Mouse (Mus musculus) frontal cortex, postnatal 25 days (tissue): Measurements from ENCODE around the gene Pah.

ENCODE experiments used
- DNase-seq, 2 experiments: peaks; one replicate each; pipeline ENCODE4 v3.0.0; 2022; ENCODE audit warnings: low spot score in 2 of 2

Pah gene

GRCm38 (mm10) chr10:87521646-87522045, at the start of gene Pah:
Gene Pah (plus strand): TSS chr10:87521795.
- no peak for DNase-seq

DNA sequence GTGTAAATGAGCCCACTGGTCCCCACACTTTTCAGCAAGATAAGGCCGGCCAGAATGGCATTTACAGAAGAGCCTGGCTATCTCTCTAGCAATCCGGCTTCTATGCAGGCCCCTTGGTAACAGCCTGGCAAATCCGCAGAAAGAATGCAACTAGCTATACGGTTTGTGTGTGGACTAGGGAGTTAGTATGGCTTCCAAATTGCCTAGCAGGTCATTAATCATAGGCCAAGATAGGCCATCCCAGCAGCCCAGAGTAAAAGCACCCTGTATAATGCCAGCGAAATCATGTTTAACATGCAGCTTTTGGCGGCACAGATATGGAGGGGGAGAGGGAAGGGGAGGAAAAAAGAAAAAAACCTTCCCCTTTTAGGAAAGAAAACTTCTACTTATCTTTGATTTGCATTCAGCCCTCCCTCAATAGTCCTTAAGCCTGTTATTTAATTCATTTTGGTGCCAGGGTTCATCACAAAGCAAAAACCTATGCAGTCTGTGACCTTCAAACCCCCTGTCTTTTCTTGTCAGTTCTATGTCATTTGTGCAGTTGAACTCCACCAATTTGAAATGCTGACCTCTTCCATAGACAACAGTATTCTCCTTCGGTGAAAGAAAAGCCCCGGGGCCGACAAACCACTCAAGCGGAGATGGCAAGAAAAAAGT, 48.0 kb upstream of the Pah start:
- no peak for DNase-seq

DNA sequence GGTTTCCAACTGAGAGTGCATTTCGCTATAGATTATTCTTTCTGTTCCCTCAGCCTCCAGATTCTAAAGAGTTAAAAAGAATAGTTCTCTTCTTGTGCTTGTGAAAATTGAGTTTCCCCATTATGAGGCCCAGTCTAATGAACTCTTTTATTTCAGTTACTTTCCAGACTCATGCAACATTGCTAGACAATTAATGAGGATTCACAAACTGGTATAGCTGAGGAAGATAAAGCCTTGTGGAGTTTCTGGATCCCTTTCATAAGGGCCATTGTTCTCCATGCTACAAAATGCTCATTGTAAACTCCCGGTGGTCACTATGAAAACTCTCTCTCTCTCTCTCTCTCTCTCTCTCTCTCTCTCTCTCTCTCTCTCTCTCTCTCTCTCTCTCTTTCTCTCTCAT, 46.6 kb upstream of the Pah start:
- no peak for DNase-seq

- DNase-seq: no peak
Measured at GRCm38 (mm10) chr10:87477895-87478294, 43.7 kb upstream of the Pah start.

GRCm38 (mm10) chr10:87484831-87485720, 36.5 kb upstream of the Pah start:
- DNase-seq: no peak

- no peak for DNase-seq
Measured at GRCm38 (mm10) chr10:87485721-87486620, 35.6 kb upstream of the Pah start.

DNA sequence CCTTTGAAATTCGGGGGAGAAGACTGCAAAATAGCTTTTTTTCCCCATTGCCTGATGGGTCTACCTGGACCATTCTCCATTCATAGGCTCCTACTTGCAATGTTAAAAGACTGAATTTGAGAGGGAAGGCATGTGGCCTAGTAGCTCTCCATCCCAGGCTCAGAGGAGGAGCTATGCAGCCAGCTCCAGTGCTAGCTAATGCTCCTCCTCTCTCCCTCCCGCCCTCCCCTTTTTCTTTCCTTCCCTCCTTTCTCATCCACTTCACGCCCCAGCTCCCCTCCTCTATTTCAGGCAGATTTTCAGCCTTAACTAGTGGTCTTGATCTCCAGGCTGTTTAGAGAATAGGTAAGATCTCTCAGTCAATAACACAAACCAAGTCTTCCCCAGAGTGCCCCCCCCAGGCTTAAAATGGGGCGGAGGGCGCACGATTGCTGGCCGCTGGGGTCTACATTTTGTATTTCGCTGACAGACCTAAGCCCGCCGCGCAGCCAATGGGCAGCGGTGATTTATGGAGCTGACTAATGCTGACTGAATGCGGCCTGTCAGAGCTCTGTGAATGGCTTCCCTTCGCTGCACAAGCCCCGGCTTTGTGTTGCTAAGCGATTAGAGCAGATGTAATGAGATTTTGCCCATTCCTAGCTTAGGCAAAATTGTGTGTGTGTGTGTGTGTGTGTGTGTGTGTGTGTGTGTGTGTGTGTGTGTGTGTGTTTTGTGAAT, 33.0 kb upstream of the Pah start:
- no peak for DNase-seq

GRCm38 (mm10) chr10:87489246-87490009, 32.2 kb upstream of the Pah start:
- DNase-seq: peak in 1 of 2 experiments; percentile 25

DNA sequence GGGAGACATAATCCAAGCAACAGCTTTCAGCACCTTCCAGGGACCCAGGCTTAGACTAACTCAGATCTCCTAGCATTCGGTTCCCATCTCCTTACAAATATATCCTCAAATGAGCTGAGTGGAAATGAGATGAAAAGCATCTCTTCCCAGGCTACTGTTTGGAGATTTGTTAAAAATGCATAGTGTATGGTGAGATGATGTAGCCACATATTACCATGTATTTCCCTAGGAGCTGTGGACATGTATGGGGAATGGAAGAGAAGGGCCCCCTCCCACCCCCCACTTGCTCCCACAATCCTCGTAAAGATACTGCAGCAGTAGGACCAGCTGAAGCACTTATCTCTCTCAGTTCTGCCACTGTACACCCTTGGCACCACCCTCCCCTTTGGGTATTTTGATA, 31.3 kb upstream of the Pah start:
- no peak for DNase-seq

DNA sequence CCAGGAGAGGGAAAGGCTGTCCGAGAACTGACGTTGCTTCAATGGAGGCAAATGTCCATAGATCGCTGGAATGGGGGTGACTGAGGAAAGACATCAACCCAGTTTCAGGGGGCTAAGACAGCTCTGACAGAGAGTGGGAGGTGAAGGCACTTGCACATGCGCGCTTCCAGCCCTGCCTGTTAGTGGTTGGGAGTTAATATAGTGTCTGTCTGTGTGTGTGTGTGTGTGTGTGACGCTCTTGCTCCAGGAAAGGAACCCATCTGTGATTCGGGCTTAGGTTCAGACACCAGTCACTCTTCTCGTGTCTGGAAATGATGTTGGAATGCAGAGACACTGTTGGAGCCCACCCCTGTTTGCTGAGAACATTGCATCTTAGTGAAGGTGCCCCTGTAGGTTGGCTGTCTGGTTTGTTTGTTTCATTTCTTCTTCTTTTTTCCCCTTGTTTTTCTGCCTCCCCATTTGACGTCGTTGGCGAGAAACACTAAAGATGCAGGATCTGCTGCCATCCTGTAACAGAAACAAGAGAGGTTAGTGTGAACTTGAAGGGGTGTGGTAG, 30.0 kb upstream of the Pah start:
- no peak for DNase-seq

- no peak for DNase-seq
Measured at GRCm38 (mm10) chr10:87492332-87492660, 29.3 kb upstream of the Pah start.

DNA sequence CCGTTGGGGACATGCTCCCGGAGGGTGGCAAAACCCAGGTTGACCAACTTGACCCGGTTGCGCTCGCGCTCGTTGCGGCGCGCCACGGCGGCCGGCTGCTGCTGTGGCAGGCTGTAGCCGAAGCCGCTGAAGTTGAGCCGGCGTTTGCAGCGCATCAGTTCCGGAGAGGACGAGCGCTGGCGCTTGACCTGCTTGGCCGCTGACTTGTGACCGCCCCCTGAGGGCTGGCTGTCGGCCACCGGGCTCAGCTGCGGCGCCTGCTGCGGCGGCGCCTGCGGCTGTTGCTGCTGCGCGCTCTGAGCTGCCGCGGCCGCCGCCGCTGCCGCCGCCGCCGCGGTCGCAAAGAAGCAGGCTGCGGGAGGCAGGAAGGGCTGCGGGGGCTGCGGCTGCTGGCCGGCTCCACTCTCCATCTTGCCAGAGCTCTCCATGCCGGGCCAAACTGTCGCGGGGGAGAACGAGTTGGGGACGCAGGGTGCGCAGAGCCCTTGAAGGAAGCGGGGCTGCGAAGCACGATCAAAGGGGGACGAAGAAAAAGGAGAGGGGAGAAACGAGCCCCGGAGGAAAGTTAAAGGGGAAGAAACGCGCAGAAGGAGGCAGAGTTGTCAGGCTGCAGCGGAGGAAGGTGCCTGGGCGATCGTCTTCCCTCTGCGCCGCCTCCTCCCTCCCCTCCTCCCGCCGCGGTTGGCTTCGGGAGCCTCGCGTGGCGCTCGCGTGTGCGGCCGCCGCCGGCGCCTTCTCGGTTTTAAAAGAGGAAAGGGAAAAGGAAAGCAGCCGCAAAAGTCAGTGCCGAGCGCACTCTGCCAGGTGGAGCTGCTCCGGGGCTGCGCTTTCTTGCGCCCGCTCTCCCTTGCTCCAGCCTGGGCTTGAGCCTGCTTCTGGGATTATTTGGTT, 28.7 kb upstream of the Pah start:
- DNase-seq: peak in 1 of 2 experiments; percentile 47

- no peak for DNase-seq
Measured at GRCm38 (mm10) chr10:87493576-87493975, 28.0 kb upstream of the Pah start, which contains the start of gene Ascl1. Gene Ascl1 (minus strand): TSS chr10:87493660.

- no peak for DNase-seq
Measured at GRCm38 (mm10) chr10:87494176-87494575, 27.4 kb upstream of the Pah start.

GRCm38 (mm10) chr10:87494596-87494995, 27.0 kb upstream of the Pah start:
- no peak for DNase-seq

DNA sequence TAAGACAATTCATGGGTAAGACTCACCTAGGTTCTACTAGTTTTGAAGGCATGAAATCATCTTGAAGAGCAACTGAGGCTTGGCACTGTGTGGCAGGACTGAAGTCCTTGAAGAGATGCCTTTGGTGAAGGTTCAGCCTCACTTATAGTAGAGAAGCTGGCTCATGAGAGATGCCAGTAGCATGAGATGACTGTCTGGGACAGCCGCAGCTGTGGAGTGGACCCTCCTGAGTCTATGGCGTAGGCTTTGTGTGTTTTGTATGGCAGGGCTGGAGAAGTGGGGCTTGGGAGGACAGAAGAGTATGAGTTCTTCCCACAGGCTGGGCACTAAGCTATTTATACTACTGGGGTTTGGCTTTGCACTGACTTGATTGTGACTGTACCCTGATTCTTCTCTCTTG, 24.5 kb upstream of the Pah start:
- no peak for DNase-seq

GRCm38 (mm10) chr10:87500926-87501658, 20.5 kb upstream of the Pah start:
- no peak for DNase-seq

DNA sequence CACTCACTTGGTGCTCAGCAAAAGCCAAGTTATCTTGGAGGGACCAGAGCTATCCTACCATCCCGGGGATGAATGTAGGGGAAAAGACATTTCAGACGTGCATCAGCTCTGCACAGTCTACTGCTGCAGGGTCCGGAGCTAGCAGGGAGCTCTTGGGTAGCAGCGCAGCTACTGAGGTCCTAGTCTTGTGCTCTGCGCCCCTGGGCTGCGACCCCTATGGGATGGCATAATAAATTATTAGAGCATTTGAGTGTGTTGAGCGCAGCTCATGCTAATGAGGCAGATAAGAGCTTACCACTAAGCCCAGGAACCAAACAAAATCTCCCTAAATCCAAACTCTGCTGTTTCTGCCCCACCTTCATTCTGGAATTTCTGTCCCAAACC, 19.9 kb upstream of the Pah start:
- no peak for DNase-seq

DNA sequence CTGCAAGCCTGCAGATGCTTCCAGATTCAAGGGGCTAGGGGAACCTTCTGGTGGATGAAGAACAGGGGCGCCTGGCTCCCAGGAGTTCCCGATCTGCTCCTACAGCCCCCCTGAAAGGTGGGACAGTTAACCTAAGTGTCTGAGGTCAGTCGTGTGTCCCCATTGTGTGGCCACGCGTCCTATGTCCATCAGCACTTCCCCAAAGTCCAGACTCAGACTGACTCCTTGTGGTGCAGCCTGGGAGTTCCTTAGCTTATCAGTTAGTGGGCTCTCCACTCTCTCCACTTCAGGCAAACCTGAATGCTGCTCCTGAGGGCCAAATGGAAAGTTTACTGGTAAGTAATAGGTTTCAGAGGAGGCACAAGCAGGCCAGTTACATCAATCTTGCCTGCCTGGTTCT, 19.3 kb upstream of the Pah start:
- no peak for DNase-seq
